Mouse (Mus musculus): Measurements from ENCODE around the gene Tlx1. TPM values are rescaled to one million over a fixed set of nuclear protein-coding genes. Genes with fewer than 3 reads are reported as not detected.

The Tlx1 gene
- polyA plus RNA-seq, 1 experiment from 2014 or later: 6.5 TPM

- H3K4me2 ChIP-seq (replicated peaks): no peak overlapping the region
- no peak for ATAC-seq (ENCODE audit: low FRiP score)
- H3K4me3 ChIP-seq: no peak overlapping the region
- H3K36me3 ChIP-seq: no peaks in the 10 kb centered on the region
- 81% methylated on average over 3 of the region's 3 CpGs for WGBS
- no peaks in the 10 kb centered on the region for H3K4me1 ChIP-seq
- H3K9me3 ChIP-seq (replicated peaks): no peaks in the 10 kb centered on the region; the same call in 1 of the 2 replicates
- H3K27me3 ChIP-seq: peaks cover 42% of the 10 kb centered on the region
- no peak overlapping the region for H3K27ac ChIP-seq
- H3K9ac ChIP-seq: no peak overlapping the region
Observed at GRCm38 (mm10) chr19:45205311-45206105, 55.0 kb downstream of the Tlx1 start.

Other genes with a start within 250 kb of the Tlx1 start
- gene Slf2, start 219.5 kb upstream of the Tlx1 start, polyA plus RNA-seq (2016; fragmentation: Nextera tagmentation; extraction: Ambion mirVana): 41.1 and 41.2 TPM in 2 replicates
- gene Sema4g, start 161.6 kb upstream of the Tlx1 start, polyA plus RNA-seq (2016; fragmentation: Nextera tagmentation; extraction: Ambion mirVana): 10.6 and 11.4 TPM in 2 replicates
- gene Twnk, start 145.0 kb upstream of the Tlx1 start, polyA plus RNA-seq (2016; fragmentation: Nextera tagmentation; extraction: Ambion mirVana): 19.7 and 21.7 TPM in 2 replicates
- 79.4 and 81.6 TPM in 2 replicates for gene Mrpl43, start 144.2 kb upstream of the Tlx1 start, polyA plus RNA-seq (2016; fragmentation: Nextera tagmentation; extraction: Ambion mirVana)
- gene Lzts2, start 136.3 kb upstream of the Tlx1 start, polyA plus RNA-seq (2016; fragmentation: Nextera tagmentation; extraction: Ambion mirVana): 71.0 and 72.1 TPM in 2 replicates
- 0.72 and 0.81 TPM in 2 replicates for gene Pdzd7, start 105.0 kb upstream of the Tlx1 start, polyA plus RNA-seq (2016; fragmentation: Nextera tagmentation; extraction: Ambion mirVana)
- 38.2 and 41.6 TPM in 2 replicates for gene Sfxn3, start 103.2 kb upstream of the Tlx1 start, polyA plus RNA-seq (2016; fragmentation: Nextera tagmentation; extraction: Ambion mirVana)
- gene Kazald1, start 75.4 kb upstream of the Tlx1 start, polyA plus RNA-seq (2016; fragmentation: Nextera tagmentation; extraction: Ambion mirVana): 9.4 and 14.1 TPM in 2 replicates
- 10.8 and 18.8 TPM in 2 replicates for gene Lbx1, start 85.1 kb downstream of the Tlx1 start, polyA plus RNA-seq (2016; fragmentation: Nextera tagmentation; extraction: Ambion mirVana)
- 63.0 and 67.1 TPM in 2 replicates for gene Btrc, start 213.1 kb downstream of the Tlx1 start, polyA plus RNA-seq (2016; fragmentation: Nextera tagmentation; extraction: Ambion mirVana)